Comparison of ENCODE assay signal across 11 mouse cellular contexts in the genomic region with DNA sequence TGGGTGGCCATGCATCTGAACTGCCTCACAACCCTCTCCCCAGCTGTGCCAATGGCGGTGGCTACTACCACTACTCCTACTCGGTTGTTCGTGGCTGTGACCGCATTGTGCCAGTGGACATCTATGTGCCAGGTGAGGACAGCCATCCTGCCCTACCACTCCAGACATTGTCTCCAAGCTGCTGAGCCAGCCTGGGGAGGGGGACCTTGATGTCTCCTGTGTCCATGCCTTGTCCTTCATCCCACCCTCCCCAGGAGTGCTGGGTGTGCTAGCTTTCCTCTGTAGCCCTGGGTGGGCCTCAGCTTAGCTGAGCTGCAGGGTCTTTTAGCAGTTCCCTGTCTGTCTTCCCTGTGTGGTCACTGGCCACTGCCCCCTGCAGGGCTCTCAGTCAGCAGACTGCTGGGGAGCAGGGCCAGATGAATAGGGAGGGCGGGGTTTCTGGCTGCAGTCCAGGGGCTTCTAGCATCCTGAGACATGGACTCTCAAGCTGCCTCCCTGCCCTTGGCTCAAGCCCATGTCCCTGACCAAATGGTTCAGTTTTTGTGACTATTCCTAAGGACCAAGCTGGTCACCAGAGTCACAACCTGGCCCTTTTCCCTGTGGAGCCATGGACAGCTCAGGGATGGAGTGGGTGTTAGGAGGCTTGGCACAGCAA. TPM values are rescaled to one million over a fixed set of nuclear protein-coding genes. Genes with fewer than 3 reads are reported as not detected.
A peak's percentile ranks its signal among the peaks of the same experiment; 100 is the strongest.
DNase-seq lines count a peak whose midpoint lies in the region; ATAC-seq lines count a peak whose summit lies in the region.
"Had no signal": no experiment of that assay in that cellular context is flagged by ENCODE, and none has a peak within 500 bp of the region (broad histone marks: within the 10 kb centered on the region; RNA-seq: fewer than 3 reads in every experiment).

No protein-coding gene starts in this region.

- DNase-seq in heart, postnatal 14 days, result peak; percentile 42 to 44
- no peak for DNase-seq in heart, embryonic 10.5 days (ENCODE audit: low spot score)
- DNase-seq in lung, postnatal 10 days, result peak; percentile 53
- DNase-seq in lung, adult 18-20 months, result no peak
- peak; percentile 82 for DNase-seq in adrenal gland, postnatal 25 days
- peak; percentile 28 for DNase-seq in lung, postnatal 14 days
- DNase-seq: right cerebral cortex, adult 18-20 months had no signal

- H3K4me3 ChIP-seq in heart, embryonic 10.5 days, result no peak overlapping the region
- H3K4me3 ChIP-seq: embryonic facial prominence, embryonic 12.5 days; lung, embryonic 15.5 days had no signal

- H3K4me1 ChIP-seq in heart, embryonic 10.5 days, result peaks cover 49% of the 10 kb centered on the region

- WGBS in heart, embryonic 10.5 days, result 86% methylated on average over 5 of the region's 5 CpGs

- no peak for ATAC-seq in megakaryocyte progenitor cell, adult 5-6 weeks (replicated peaks; ENCODE audit: poor library complexity)
- ATAC-seq in megakaryocyte-erythroid progenitor cell, adult 5-6 weeks (replicated peaks; ENCODE audit: low FRiP score, low TSS enrichment, poor library complexity, severe bottlenecking), result no peak

- H3K27ac ChIP-seq in heart, embryonic 10.5 days, result no peak overlapping the region
- H3K27ac ChIP-seq: embryonic facial prominence, embryonic 12.5 days; lung, embryonic 15.5 days had no signal

- H3K27me3 ChIP-seq in heart, embryonic 10.5 days (ENCODE audit: insufficient read depth, poor library complexity, severe bottlenecking), result no peaks in the 10 kb centered on the region
- H3K27me3 ChIP-seq: embryonic facial prominence, embryonic 12.5 days; lung, embryonic 15.5 days had no signal

- intact Hi-C loops in heart, postnatal 14 days (cut with DNase I), result no loop called here

- peaks cover 73% of the 10 kb centered on the region for H3K36me3 ChIP-seq in heart, embryonic 10.5 days

- H3K9me3 ChIP-seq in heart, embryonic 10.5 days, result no peaks in the 10 kb centered on the region
- H3K9me3 ChIP-seq: embryonic facial prominence, embryonic 12.5 days; lung, embryonic 15.5 days had no signal

RNA-seq across cellular contexts. Expression of gene Gamt, which starts 4.8 kb away (rescaled TPM):
- 10 to 100 TPM; 11.6 to 14.5 TPM for total RNA-seq in heart, postnatal 14 days (2021)
- polyA plus RNA-seq in heart, embryonic 10.5 days (2016; fragmentation: Nextera tagmentation; extraction: Ambion mirVana), result 61.2 and 72.0 TPM in 2 replicates
- total RNA-seq in adrenal gland, postnatal 25 days (2021), result 326 and 398 TPM in 2 replicates
- 3.2 and 3.7 TPM in 2 replicates for total RNA-seq in megakaryocyte progenitor cell, adult 5-6 weeks (2015)
- 2.5 and 7.4 TPM in 2 replicates for total RNA-seq in megakaryocyte progenitor cell, adult 5-6 weeks (2017)
- 1.2 and 1.7 TPM in 2 replicates for total RNA-seq in megakaryocyte-erythroid progenitor cell, adult 5-6 weeks (2014; fragmentation: Nextera tagmentation)
- total RNA-seq in megakaryocyte-erythroid progenitor cell, adult 5-6 weeks (2017), result 2.1 and 3.0 TPM in 2 replicates

RNA-seq across cellular contexts. Expression of gene Dazap1, which starts 5.3 kb away (rescaled TPM):
- total RNA-seq in heart, postnatal 14 days (2021), result 10 to 100 TPM; 68.2 to 76.3 TPM
- polyA plus RNA-seq in heart, embryonic 10.5 days (2016; fragmentation: Nextera tagmentation; extraction: Ambion mirVana), result 40.2 and 58.0 TPM in 2 replicates
- total RNA-seq in adrenal gland, postnatal 25 days (2021), result 111 and 117 TPM in 2 replicates
- 55.4 and 61.6 TPM in 2 replicates for total RNA-seq in megakaryocyte progenitor cell, adult 5-6 weeks (2015)
- 231 and 302 TPM in 2 replicates for total RNA-seq in megakaryocyte progenitor cell, adult 5-6 weeks (2017)
- total RNA-seq in megakaryocyte-erythroid progenitor cell, adult 5-6 weeks (2014; fragmentation: Nextera tagmentation), result 152 and 163 TPM in 2 replicates
- total RNA-seq in megakaryocyte-erythroid progenitor cell, adult 5-6 weeks (2017), result 269 and 335 TPM in 2 replicates

RNA-seq across cellular contexts. Expression of gene Ndufs7, which starts 7.1 kb away (rescaled TPM):
- total RNA-seq in heart, postnatal 14 days (2021), result 100 to 1,000 TPM; 728 to 743 TPM
- 432 and 538 TPM in 2 replicates for polyA plus RNA-seq in heart, embryonic 10.5 days (2016; fragmentation: Nextera tagmentation; extraction: Ambion mirVana)
- 238 and 243 TPM in 2 replicates for total RNA-seq in adrenal gland, postnatal 25 days (2021)
- 138 and 162 TPM in 2 replicates for total RNA-seq in megakaryocyte progenitor cell, adult 5-6 weeks (2015)
- total RNA-seq in megakaryocyte progenitor cell, adult 5-6 weeks (2017), result 106 and 135 TPM in 2 replicates
- 196 and 302 TPM in 2 replicates for total RNA-seq in megakaryocyte-erythroid progenitor cell, adult 5-6 weeks (2014; fragmentation: Nextera tagmentation)
- 103 and 168 TPM in 2 replicates for total RNA-seq in megakaryocyte-erythroid progenitor cell, adult 5-6 weeks (2017)

RNA-seq across cellular contexts. Expression of gene Mum1, which starts 29.8 kb away (rescaled TPM):
- 10 to 100 TPM; 17.0 to 21.0 TPM for total RNA-seq in heart, postnatal 14 days (2021)
- polyA plus RNA-seq in heart, embryonic 10.5 days (2016; fragmentation: Nextera tagmentation; extraction: Ambion mirVana), result 56.4 and 76.5 TPM in 2 replicates
- 23.4 and 37.9 TPM in 2 replicates for total RNA-seq in adrenal gland, postnatal 25 days (2021)
- total RNA-seq in megakaryocyte progenitor cell, adult 5-6 weeks (2015), result 27.6 and 30.9 TPM in 2 replicates
- 28.9 and 30.0 TPM in 2 replicates for total RNA-seq in megakaryocyte progenitor cell, adult 5-6 weeks (2017)
- total RNA-seq in megakaryocyte-erythroid progenitor cell, adult 5-6 weeks (2014; fragmentation: Nextera tagmentation), result 60.8 and 124 TPM in 2 replicates
- total RNA-seq in megakaryocyte-erythroid progenitor cell, adult 5-6 weeks (2017), result 44.2 and 49.0 TPM in 2 replicates

RNA-seq across cellular contexts. Expression of gene Rps15, which starts 36.2 kb away (rescaled TPM):
- total RNA-seq in heart, postnatal 14 days (2021), result 100 to 1,000 TPM; 652 to 716 TPM
- polyA plus RNA-seq in heart, embryonic 10.5 days (2016; fragmentation: Nextera tagmentation; extraction: Ambion mirVana), result 774 and 882 TPM in 2 replicates
- 1,145 and 1,195 TPM in 2 replicates for total RNA-seq in adrenal gland, postnatal 25 days (2021)
- 2,196 and 2,314 TPM in 2 replicates for total RNA-seq in megakaryocyte progenitor cell, adult 5-6 weeks (2015)
- total RNA-seq in megakaryocyte progenitor cell, adult 5-6 weeks (2017), result 2,623 and 2,987 TPM in 2 replicates
- 4,307 and 4,493 TPM in 2 replicates for total RNA-seq in megakaryocyte-erythroid progenitor cell, adult 5-6 weeks (2014; fragmentation: Nextera tagmentation)
- total RNA-seq in megakaryocyte-erythroid progenitor cell, adult 5-6 weeks (2017), result 2,815 and 2,969 TPM in 2 replicates

Comparison
In these comparisons a context has a peak if more than half of its experiments do, and no peak if none do; other contexts are left out.
1. DNase-seq: peak in heart, postnatal 14 days (2 of 2), lung, postnatal 10 days (single experiment), adrenal gland, postnatal 25 days (single experiment) and lung, postnatal 14 days (single experiment); none in heart, embryonic 10.5 days (single experiment) and lung, adult 18-20 months (0 of 2).
2. RNA of gene Gamt, which starts 4.8 kb away (total RNA-seq): 326 to 398 TPM in adrenal gland, postnatal 25 days; 11.6 to 14.5 TPM in heart, postnatal 14 days, 2.5 to 7.4 TPM in megakaryocyte progenitor cell, adult 5-6 weeks and 1.2 to 3.0 TPM in megakaryocyte-erythroid progenitor cell, adult 5-6 weeks; every median in the first group is over 10 times any median in the second.